Mouse (Mus musculus) fibroblast of lung, adult 2 months (primary cell): Measurements from ENCODE around the gene Myom1.
"Not testable (repeated sequence)": the region's sequence is repeated elsewhere in the genome, so short reads cannot be mapped to it uniquely, and the experiment has no call there.

Experiments used
- DNase-seq: peaks from one replicate; pipeline ENCODE4 v3.0.0-alpha.2; 2011; ENCODE audit warnings: low read depth

Gene Myom1

GRCm38 (mm10) chr17:71002081-71002743 lies at the start of gene Myom1:
Gene Myom1 (plus strand): TSS chr17:71002633.
- peak; percentile 93 for DNase-seq

GRCm38 (mm10) chr17:70963546-70963945 lies 38.9 kb upstream of the Myom1 start:
- DNase-seq, result not testable (repeated sequence)

GRCm38 (mm10) chr17:70965281-70965680 lies 37.2 kb upstream of the Myom1 start:
- DNase-seq, result no peak

GRCm38 (mm10) chr17:70966126-70966525 lies 36.3 kb upstream of the Myom1 start:
- no peak for DNase-seq

GRCm38 (mm10) chr17:70967191-70967590 lies 35.2 kb upstream of the Myom1 start:
- no peak for DNase-seq

- DNase-seq, result no peak
Observed at GRCm38 (mm10) chr17:70967646-70968045, 34.8 kb upstream of the Myom1 start.

GRCm38 (mm10) chr17:70968606-70969191 lies 33.7 kb upstream of the Myom1 start:
- no peak for DNase-seq

GRCm38 (mm10) chr17:70971206-70971605 lies 31.2 kb upstream of the Myom1 start:
- DNase-seq, result no peak

GRCm38 (mm10) chr17:70973398-70973797 lies 29.0 kb upstream of the Myom1 start:
- no peak for DNase-seq

- not testable (repeated sequence) for DNase-seq
Observed at GRCm38 (mm10) chr17:70974065-70974464, 28.4 kb upstream of the Myom1 start.

GRCm38 (mm10) chr17:70977799-70978198 lies 24.6 kb upstream of the Myom1 start:
- no peak for DNase-seq

GRCm38 (mm10) chr17:70979345-70980223 lies 22.8 kb upstream of the Myom1 start:
- no peak for DNase-seq

GRCm38 (mm10) chr17:70985501-70986354 lies 16.7 kb upstream of the Myom1 start:
- no peak for DNase-seq

GRCm38 (mm10) chr17:70986355-70986740 lies 16.1 kb upstream of the Myom1 start:
- DNase-seq, result no peak

- no peak for DNase-seq
Observed at GRCm38 (mm10) chr17:70986831-70987660, 15.4 kb upstream of the Myom1 start.

- no peak for DNase-seq
Observed at GRCm38 (mm10) chr17:70988337-70988767, 14.1 kb upstream of the Myom1 start.

GRCm38 (mm10) chr17:70989430-70989829 lies 13.0 kb upstream of the Myom1 start:
- DNase-seq, result no peak

- no peak for DNase-seq
Observed at GRCm38 (mm10) chr17:70989991-70990390, 12.4 kb upstream of the Myom1 start.

- DNase-seq, result no peak
Observed at GRCm38 (mm10) chr17:70990403-70991303, 11.8 kb upstream of the Myom1 start.
